ENCODE assay signal across 22 mouse cellular contexts in the genomic region with DNA sequence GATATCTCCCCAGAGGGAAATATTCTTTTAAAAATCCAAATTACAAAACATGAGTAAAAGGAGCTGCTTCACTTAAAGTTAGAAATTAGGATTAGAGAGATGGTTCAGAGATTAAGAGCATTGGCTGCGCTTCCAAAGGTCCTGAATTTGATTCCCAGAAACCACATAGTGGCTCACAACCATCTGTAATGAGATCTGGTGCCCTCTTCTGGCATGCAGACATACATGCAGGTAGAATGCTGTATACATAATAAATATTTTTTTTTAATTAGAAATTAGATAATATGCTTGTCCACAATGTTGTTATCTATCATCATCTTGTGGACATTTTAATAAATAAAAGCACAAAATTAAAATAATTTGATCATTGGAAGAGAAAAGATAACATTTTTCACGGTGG. TPM values are rescaled to one million over a fixed set of nuclear protein-coding genes. Genes with fewer than 3 reads are reported as not detected.
DNase-seq lines count a peak whose midpoint lies in the region; ATAC-seq and TF ChIP-seq lines count a peak whose summit lies in the region.
"Had no signal": no experiment of that assay in that cellular context is flagged by ENCODE, and none has a peak within 500 bp of the region (broad histone marks: within the 10 kb centered on the region; RNA-seq: fewer than 3 reads in every experiment).

No protein-coding gene starts in this region.

- no peaks in the 10 kb centered on the region for H3K36me3 ChIP-seq in kidney, postnatal 0 days (ENCODE audit: insufficient read depth, low read length)
- H3K36me3 ChIP-seq in midbrain, postnatal 0 days (ENCODE audit: insufficient read depth, low read length): no peaks in the 10 kb centered on the region
- H3K36me3 ChIP-seq in midbrain, embryonic 13.5 days: no peaks in the 10 kb centered on the region
- H3K36me3 ChIP-seq: hindbrain, embryonic 10.5 days had no signal

- no peak for ATAC-seq in CD4-positive, CD25-positive, alpha-beta regulatory T cell, adult 4 months
- ATAC-seq in kidney, postnatal 0 days (replicated peaks; ENCODE audit: low FRiP score, low read depth): no peak
- ATAC-seq in midbrain, postnatal 0 days (ENCODE audit: low FRiP score): no peak
- no peak for ATAC-seq in midbrain, embryonic 13.5 days
- ATAC-seq: forebrain, embryonic 14.5 days had no signal

- no peaks in the 10 kb centered on the region for H3K4me1 ChIP-seq in kidney, postnatal 0 days (replicated peaks; ENCODE audit: insufficient read depth, low read length)
- no peaks in the 10 kb centered on the region for H3K4me1 ChIP-seq in midbrain, postnatal 0 days (ENCODE audit: insufficient read depth, low read length)
- H3K4me1 ChIP-seq in midbrain, embryonic 13.5 days (replicated peaks): peaks cover 9% of the 10 kb centered on the region; the same call in 1 of the 2 replicates

- peak; percentile 60 for TF ChIP-seq CTCF in kidney, postnatal 0 days (IDR thresholded peaks at IDR 0.05; ENCODE audit: low read depth)
- peak; percentile 50 for TF ChIP-seq CTCF in midbrain, postnatal 0 days (IDR thresholded peaks at IDR 0.05)

- no peak overlapping the region for H3K9ac ChIP-seq in kidney, postnatal 0 days (ENCODE audit: low read depth, low read length)
- no peak overlapping the region for H3K9ac ChIP-seq in midbrain, postnatal 0 days (replicated peaks; ENCODE audit: low read length, poor library complexity, severe bottlenecking)
- no peak overlapping the region for H3K9ac ChIP-seq in midbrain, embryonic 13.5 days (replicated peaks)

- H3K27ac ChIP-seq in kidney, postnatal 0 days: no peak overlapping the region
- H3K27ac ChIP-seq in midbrain, postnatal 0 days (ENCODE audit: low read depth, low read length): no peak overlapping the region
- H3K27ac ChIP-seq in midbrain, embryonic 13.5 days: no peak overlapping the region
- H3K27ac ChIP-seq: hindbrain, embryonic 10.5 days had no signal

- no peaks in the 10 kb centered on the region for H3K9me3 ChIP-seq in kidney, postnatal 0 days (replicated peaks; ENCODE audit: low read length)
- no peaks in the 10 kb centered on the region for H3K9me3 ChIP-seq in midbrain, postnatal 0 days (ENCODE audit: low read length)
- no peaks in the 10 kb centered on the region for H3K9me3 ChIP-seq in midbrain, embryonic 13.5 days
- H3K9me3 ChIP-seq: hindbrain, embryonic 10.5 days had no signal

- no peak overlapping the region for H3K4me2 ChIP-seq in kidney, postnatal 0 days (ENCODE audit: low read length)
- H3K4me2 ChIP-seq in midbrain, postnatal 0 days (ENCODE audit: low read depth, low read length, poor library complexity, severe bottlenecking): no peak overlapping the region
- no peak overlapping the region for H3K4me2 ChIP-seq in midbrain, embryonic 13.5 days (replicated peaks)

- WGBS in kidney, postnatal 0 days: 83% methylated on average over 2 of the region's 2 CpGs
- 84% methylated on average over 2 of the region's 2 CpGs for WGBS in midbrain, postnatal 0 days
- 84% methylated on average over 2 of the region's 2 CpGs for WGBS in midbrain, embryonic 13.5 days

- no peak overlapping the region for H3K4me3 ChIP-seq in kidney, postnatal 0 days (replicated peaks; ENCODE audit: low read depth, low read length)
- no peak overlapping the region for H3K4me3 ChIP-seq in midbrain, postnatal 0 days (ENCODE audit: low read depth, low read length)
- H3K4me3 ChIP-seq in midbrain, embryonic 13.5 days (replicated peaks): no peak overlapping the region
- H3K4me3 ChIP-seq: hindbrain, embryonic 10.5 days had no signal

- H3K27me3 ChIP-seq in kidney, postnatal 0 days (ENCODE audit: insufficient read depth, low read length): no peaks in the 10 kb centered on the region
- no peaks in the 10 kb centered on the region for H3K27me3 ChIP-seq in midbrain, postnatal 0 days (ENCODE audit: insufficient read depth, low read length)
- H3K27me3 ChIP-seq in midbrain, embryonic 13.5 days: no peaks in the 10 kb centered on the region

- DNase-seq in CD4-positive, CD25-positive, alpha-beta regulatory T cell, adult 2 months (ENCODE audit: low read depth, low spot score): peak; percentile 20
- DNase-seq in kidney, postnatal 0 days (ENCODE audit: low spot score): no peak
- no peak for DNase-seq in kidney, postnatal 36 days
- DNase-seq in midbrain, postnatal 0 days (ENCODE audit: low spot score): no peak
- no peak for DNase-seq in thymus, postnatal 36 days
- DNase-seq in thymus, postnatal 0 days (ENCODE audit: low spot score): no peak
- DNase-seq: adrenal gland, adult 8-10 months; cerebellum, adult 11 months; cerebellum, postnatal 25 days; layer of hippocampus, adult 9-11 months; lung, adult 2 months; right cerebral cortex, postnatal 4 days had no signal

RNA-seq across cellular contexts. Expression of a gene that starts 32.1 kb away (rescaled TPM):
- 10 to 100 TPM; 77.4 to 80.4 TPM for polyA plus RNA-seq in CD4-positive, CD25-positive, alpha-beta regulatory T cell, adult 4 months (2017; shearing (Covaris generic))
- 57.6 and 66.5 TPM in 2 replicates for polyA plus RNA-seq in kidney, postnatal 0 days (2015; fragmentation: Nextera tagmentation; extraction: Ambion mirVana)
- 89.2 and 93.9 TPM in 2 replicates for total RNA-seq in midbrain, postnatal 0 days (2014; rRNA removed)
- polyA plus RNA-seq in midbrain, postnatal 0 days (2015; fragmentation: Nextera tagmentation; extraction: Ambion mirVana): 68.5 and 71.7 TPM in 2 replicates
- polyA plus RNA-seq in midbrain, embryonic 13.5 days (2015; fragmentation: Nextera tagmentation; extraction: Ambion mirVana): 43.1 and 47.3 TPM in 2 replicates
- 50.9 and 53.4 TPM in 2 replicates for polyA plus RNA-seq in thymus, postnatal 0 days (2015; fragmentation: Nextera tagmentation; extraction: Ambion mirVana)

RNA-seq across cellular contexts. Expression of a gene that starts 43.8 kb away (rescaled TPM):
- polyA plus RNA-seq in CD4-positive, CD25-positive, alpha-beta regulatory T cell, adult 4 months (2017; shearing (Covaris generic)): under 1 TPM in 1 of 2 experiments, not detected in 1; 0.11 TPM
- 0.03 TPM in 1 of 2 replicates, not detected in the other for polyA plus RNA-seq in kidney, postnatal 0 days (2015; fragmentation: Nextera tagmentation; extraction: Ambion mirVana)
- total RNA-seq in midbrain, postnatal 0 days (2014; rRNA removed): not detected in 2 replicates
- not detected in 2 replicates for polyA plus RNA-seq in midbrain, postnatal 0 days (2015; fragmentation: Nextera tagmentation; extraction: Ambion mirVana)
- not detected in 2 replicates for polyA plus RNA-seq in midbrain, embryonic 13.5 days (2015; fragmentation: Nextera tagmentation; extraction: Ambion mirVana)
- polyA plus RNA-seq in thymus, postnatal 0 days (2015; fragmentation: Nextera tagmentation; extraction: Ambion mirVana): not detected in 2 replicates
- total RNA-seq: granulocyte monocyte progenitor cell, adult 5-6 weeks; left cerebral cortex, postnatal 10 days had no signal
- polyA plus RNA-seq: forebrain, embryonic 14.5 days; hindbrain, embryonic 10.5 days; intestine, embryonic 14.5 days; kidney, embryonic 16.5 days; limb, embryonic 14.5 days; lung, adult 2 months; neural tube, embryonic 14.5 days had no signal
